Mouse (Mus musculus) layer of hippocampus, adult 2 months (tissue): Measurements from ENCODE around the gene Cox7a2. TPM values are rescaled to one million over a fixed set of nuclear protein-coding genes. Genes with fewer than 3 reads are reported as not detected.

Experiments used
- DNase-seq, 2 experiments: peaks; one replicate each; pipeline ENCODE4 v3.0.0; 2022; ENCODE audit warnings: low spot score in 2 of 2
- H3K27ac ChIP-seq: fragments of 200-600 bp; 2 replicates; pipeline ENCODE4 v1.8.1; 2022
- H3K4me3 ChIP-seq: fragments of 200-600 bp; 2 replicates; pipeline ENCODE4 v1.8.1; 2022; ENCODE audit warnings: mild to moderate bottlenecking
- CTCF ChIP-seq: fragments of 200-600 bp; conservative IDR thresholded peaks from 2 replicates; pipeline ENCODE4 v1.8.1; 2022; ENCODE audit warnings: antibody characterized with exemption, mild to moderate bottlenecking, moderate library complexity
- total RNA-seq, 2 experiments: library from RNA; stranded (reverse); gene quantifications; 2 replicates each; pipeline ENCODE4 v1.2.3; 2021

Cox7a2 gene
- total RNA-seq, 2 experiments from 2014 or later = 305 to 312 TPM

DNA sequence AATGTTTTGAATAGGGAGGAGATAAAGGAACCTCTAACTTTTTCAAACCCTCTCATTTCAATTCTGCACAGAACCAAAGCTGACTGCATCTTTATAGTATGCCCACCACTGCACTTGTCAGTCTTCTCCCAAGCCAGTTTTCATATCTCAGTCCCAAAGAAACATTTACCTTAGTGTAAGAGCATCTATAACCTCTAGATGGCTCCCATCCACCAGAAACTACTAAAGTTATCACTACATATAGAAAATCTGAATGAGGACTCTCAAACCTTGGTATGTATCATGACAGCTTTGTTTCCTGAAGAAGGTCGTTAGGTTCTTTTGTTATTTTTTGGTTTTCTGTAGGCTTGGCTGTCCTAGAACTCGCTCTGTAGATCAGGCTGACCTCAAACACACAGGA is 19.7 kb upstream of the Cox7a2 start:
- Histone ChIP-seq H3K4me3 (no peak overlapping the region), H3K27ac (no peak overlapping the region)
- DNase-seq = no peak
- TF ChIP-seq CTCF = peak; percentile 70

DNA sequence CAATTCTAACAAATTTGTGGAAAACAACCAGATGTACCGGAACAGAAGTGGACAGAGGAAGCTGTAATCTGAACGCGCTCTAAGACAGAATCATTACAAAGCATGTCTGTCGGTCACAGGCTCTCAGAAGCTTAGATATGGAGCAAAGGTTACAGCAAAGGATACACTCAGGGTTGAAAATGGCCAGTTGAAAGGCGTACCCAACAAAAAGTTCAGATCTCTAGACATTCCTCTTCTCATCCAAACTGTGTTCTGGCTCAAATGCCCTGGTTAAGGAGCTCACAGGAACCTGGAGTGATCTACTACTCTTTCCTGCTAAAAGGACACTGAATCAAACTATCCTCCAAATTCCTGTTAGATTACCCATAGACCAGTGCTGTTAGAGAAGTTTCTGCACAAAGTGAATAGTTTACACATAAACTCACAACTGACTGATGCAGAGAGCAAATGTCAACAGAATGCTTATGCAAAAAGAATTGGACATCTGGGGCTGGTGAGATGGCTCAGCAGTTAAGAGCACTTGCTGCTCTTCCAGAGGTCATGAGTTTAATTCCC is 7.4 kb upstream of the Cox7a2 start:
- Histone ChIP-seq H3K4me3 (no peak overlapping the region), H3K27ac (no peak overlapping the region)
- DNase-seq = no peak
- TF ChIP-seq CTCF = no peak

DNA sequence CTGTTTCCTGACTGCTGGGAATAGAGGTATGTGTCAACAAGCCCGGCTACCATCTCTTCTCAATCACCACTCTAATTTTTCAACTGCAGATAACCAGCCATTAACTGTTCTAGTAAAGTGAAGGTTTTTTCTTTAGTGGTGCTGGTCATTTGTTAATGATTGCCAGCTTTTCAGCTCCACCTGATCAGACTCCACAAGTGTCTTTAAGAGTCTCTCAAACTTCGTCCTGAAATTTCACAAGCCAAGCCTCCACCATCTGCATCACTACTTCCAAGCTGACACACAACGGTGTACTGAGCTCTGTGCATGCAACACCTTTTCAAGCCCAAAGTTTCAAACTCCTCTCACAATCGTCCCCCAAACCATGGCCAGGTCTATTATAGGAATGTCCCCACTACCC is 5.7 kb upstream of the Cox7a2 start:
- DNase-seq = no peak
- TF ChIP-seq CTCF = no peak
- Histone ChIP-seq H3K27ac (no peak overlapping the region), H3K4me3 (no peak overlapping the region)

DNA sequence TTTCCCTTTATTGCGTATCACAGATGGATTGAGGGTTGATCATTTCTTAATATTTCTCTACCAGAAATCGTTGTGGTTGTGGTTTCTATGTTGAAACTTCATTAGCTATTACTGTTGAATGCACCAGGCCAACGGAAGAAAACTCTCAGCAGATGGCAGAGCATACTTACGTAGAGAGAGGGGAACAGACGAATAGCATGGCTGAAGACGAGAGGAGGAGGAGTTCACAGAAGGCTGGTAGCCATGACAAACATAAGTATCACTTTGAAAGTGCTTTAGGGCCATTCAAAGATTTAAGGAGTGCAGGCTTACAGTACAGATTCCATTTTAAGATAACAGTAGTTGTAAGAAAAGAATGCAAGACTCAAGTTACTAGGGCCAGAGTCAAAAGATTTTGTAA is 2.8 kb upstream of the Cox7a2 start:
- no peak for DNase-seq
- no peak overlapping the region for H3K27ac ChIP-seq
- H3K4me3 ChIP-seq = no peak overlapping the region
- no peak for TF ChIP-seq CTCF

DNA sequence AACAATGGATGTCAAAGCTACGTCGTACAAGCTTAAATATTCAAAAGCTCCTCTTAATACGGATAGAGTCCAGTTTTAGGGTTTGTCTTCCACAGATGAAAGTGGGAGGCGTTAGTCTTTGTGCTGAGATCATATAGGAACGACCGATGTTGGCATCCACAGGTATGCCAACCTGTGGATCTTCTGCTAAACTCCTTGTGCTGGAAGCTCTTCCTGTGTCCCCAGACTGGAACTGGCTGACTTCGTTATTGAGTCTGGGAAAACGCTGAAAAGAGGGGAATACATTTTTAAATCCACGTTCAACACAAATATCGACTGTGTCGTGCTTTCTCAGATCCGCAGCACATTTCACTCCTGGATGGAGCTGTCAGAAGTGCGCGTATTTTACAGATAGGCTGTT is 398 bp upstream of the Cox7a2 start:
- no peak for DNase-seq
- no peak for TF ChIP-seq CTCF
- Histone ChIP-seq H3K27ac (peak overlapping the region; percentile 94), H3K4me3 (peak overlapping the region; percentile 80)

GRCm38 (mm10) chr9:79755311-79755710 is 4.4 kb downstream of the Cox7a2 start:
- Histone ChIP-seq H3K27ac (no peak overlapping the region), H3K4me3 (no peak overlapping the region)
- DNase-seq = no peak
- no peak for TF ChIP-seq CTCF

DNA sequence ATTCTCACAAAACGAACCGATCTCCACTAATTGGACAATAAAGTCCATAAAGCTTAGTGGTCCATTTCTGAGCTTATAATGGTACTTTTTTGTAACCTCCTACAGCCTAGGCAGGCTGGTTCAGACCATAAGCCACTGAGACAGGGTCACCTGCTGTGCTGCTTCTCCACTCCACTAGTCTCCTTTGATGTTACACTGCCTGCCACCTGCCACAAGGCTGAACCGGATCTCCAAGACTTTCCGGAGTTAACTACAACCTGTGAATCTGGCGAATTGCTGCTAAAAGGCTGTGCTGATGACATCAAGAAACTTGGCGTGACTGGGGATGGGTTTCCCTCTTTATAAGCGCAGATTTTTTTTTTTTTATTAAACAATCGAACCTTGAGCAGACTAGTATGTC is 7.8 kb downstream of the Cox7a2 start:
- TF ChIP-seq CTCF = no peak
- Histone ChIP-seq H3K27ac (no peak overlapping the region), H3K4me3 (no peak overlapping the region)
- no peak for DNase-seq

DNA sequence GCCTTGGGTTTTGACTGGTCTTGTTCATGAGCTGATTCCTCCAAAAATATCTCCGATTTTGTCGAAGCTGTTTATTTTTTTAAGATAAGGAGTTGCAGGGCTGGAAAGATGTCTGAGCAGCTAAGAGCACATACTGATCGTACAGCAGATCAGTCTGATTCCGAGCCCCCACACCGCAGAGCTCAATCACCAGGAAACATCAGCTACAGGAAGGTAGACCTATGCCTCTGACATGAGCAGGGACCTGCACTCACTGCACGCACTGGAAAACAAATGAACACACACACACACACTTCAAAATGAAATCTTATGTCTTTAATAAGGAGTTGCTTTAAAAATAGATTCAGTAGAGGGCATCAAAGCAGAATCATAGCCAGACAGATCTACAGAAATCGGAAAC is 9.0 kb downstream of the Cox7a2 start:
- H3K27ac ChIP-seq = no peak overlapping the region

DNA sequence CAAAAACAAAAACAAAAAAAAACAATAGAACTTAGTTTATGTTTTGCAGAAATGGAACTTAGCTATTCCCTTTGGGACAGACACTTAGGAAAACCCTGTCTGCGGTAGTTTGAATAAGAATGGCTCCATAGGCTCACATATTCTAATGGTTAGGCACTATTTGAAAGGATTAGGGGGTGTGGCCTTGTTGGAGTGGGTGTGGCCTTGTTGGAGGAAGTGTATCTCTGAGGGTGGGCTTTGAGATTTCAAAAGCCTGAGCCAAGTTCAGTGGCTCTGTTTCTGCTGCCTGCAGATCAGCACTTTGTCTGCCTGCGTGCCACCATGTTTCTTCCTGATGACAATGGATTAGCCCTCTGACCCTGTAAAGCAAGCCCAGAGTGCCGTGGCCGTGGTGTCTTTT is 14.6 kb downstream of the Cox7a2 start:
- H3K4me3 ChIP-seq = no peak overlapping the region
- no peak overlapping the region for H3K27ac ChIP-seq
- TF ChIP-seq CTCF = no peak

More for the DNA sequence above, 9.0 kb downstream of the Cox7a2 start:
- no peak for DNase-seq
- TF ChIP-seq CTCF = no peak
- H3K4me3 ChIP-seq = no peak overlapping the region

DNA sequence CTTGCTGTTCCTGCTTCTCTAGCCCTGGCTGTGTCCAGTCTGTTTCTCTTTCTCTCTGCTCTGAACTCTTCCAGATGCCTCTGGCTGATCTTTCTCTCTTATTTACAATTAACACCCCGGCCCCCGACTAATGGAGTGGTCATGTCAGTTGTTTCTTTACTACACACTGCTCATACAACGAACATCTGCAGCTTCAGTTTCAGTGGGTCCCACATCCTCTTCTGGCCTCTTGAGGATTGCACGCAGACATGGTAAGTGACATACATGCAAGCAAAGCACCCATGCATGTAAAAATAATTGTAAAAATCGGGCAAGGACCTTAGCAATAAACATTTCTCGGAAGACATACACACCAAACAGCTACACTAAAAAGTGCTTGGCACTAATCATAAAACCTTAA is 24.1 kb downstream of the Cox7a2 start:
- Histone ChIP-seq H3K4me3 (no peak overlapping the region), H3K27ac (no peak overlapping the region)
- no peak for TF ChIP-seq CTCF
- DNase-seq = no peak

More for the DNA sequence above, 14.6 kb downstream of the Cox7a2 start:
- DNase-seq = no peak

DNA sequence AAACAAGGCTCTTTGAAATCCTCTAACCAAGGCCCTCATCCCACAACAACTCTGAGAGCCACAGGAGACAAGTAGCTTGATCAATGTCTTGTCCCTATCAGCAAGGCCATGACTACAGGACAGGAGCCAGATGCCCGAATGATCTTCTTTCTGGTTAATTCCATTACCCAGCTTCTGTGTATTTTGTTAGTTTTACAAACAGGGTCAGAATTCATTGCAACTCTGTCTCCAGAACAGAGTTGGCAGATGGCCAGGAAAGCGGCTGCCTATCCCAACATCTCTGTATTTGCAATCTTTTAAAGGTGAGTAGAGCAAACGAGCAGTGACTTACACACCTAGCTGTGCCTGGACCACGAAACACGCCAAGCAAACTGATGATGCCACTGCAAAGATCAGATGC is 29.4 kb downstream of the Cox7a2 start:
- Histone ChIP-seq H3K27ac (no peak overlapping the region), H3K4me3 (no peak overlapping the region)
- TF ChIP-seq CTCF = no peak
- DNase-seq = no peak

- DNase-seq = peak; percentile 38 to 47
- Histone ChIP-seq H3K4me3 (no peak overlapping the region), H3K27ac (no peak overlapping the region)
- TF ChIP-seq CTCF = peak; percentile 89
Measured at GRCm38 (mm10) chr9:79723090-79723489, 36.6 kb downstream of the Cox7a2 start.

GRCm38 (mm10) chr9:79721056-79721455 is 38.6 kb downstream of the Cox7a2 start:
- Histone ChIP-seq H3K27ac (no peak overlapping the region), H3K4me3 (no peak overlapping the region)
- peak; percentile 85 for TF ChIP-seq CTCF
- peak; percentile 42 to 64 for DNase-seq

GRCm38 (mm10) chr9:79720143-79720542 is 39.5 kb downstream of the Cox7a2 start:
- no peak for TF ChIP-seq CTCF
- Histone ChIP-seq H3K4me3 (no peak overlapping the region), H3K27ac (no peak overlapping the region)
- DNase-seq = no peak

- H3K27ac ChIP-seq = no peak overlapping the region
- peak overlapping the region; percentile 13; the same call in 1 of the 2 replicates for H3K4me3 ChIP-seq
- DNase-seq = no peak
- TF ChIP-seq CTCF = no peak
Measured at GRCm38 (mm10) chr9:79719451-79719850, 40.2 kb downstream of the Cox7a2 start.
